In the genomic region with DNA sequence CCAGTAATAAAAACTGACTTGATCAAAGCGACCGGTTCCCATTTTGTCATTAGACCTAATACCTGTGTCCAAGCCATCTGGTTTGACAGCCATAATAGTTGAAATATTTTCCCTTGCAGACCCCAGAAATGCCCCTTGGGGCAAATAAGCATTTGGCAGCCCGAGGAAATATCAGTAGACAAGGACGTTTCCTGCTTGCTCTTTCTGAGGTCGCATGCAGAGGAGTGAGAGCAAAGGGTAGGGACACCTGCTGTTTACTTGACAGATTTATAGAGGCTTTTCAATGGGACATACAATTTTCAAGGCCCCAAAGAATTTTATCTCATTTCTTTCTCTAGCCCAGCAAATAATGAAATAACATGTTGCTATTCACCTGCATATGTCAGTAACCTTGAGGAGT, we compare ENCODE assay signal across 17 mouse cellular contexts.
DNase-seq lines count a peak whose midpoint lies in the region; TF ChIP-seq lines count a peak whose summit lies in the region.
"Had no signal": no experiment of that assay in that cellular context is flagged by ENCODE, and none has a peak within 500 bp of the region (broad histone marks: within the 10 kb centered on the region; RNA-seq: fewer than 3 reads in every experiment).

No protein-coding gene starts in this region.

- no peak overlapping the region for H3K9ac ChIP-seq in heart, adult 2 months (ENCODE audit: low read depth, low read length)
- H3K9ac ChIP-seq: embryonic facial prominence, embryonic 13.5 days; forebrain, embryonic 13.5 days; forebrain, postnatal 0 days; heart, embryonic 12.5 days had no signal

- no peak for DNase-seq in heart, adult 2 months
- DNase-seq in heart, adult 8-10 months (ENCODE audit: low spot score) = no peak
- DNase-seq in embryo, embryonic 11 days = peak; percentile 44
- DNase-seq in forelimb bud, embryonic 11.5 days (ENCODE audit: low read depth, low spot score) = peak; percentile 30
- DNase-seq in adrenal gland, adult 2 months = no peak
- DNase-seq in ovary, postnatal 14 days (ENCODE audit: low spot score) = no peak
- DNase-seq: adrenal gland, postnatal 25 days; cerebellum, adult 2 months; cerebellum, postnatal 10 days; forebrain, postnatal 0 days; heart, adult 18-20 months; kidney, adult 11 months had no signal

- H3K36me3 ChIP-seq in heart, adult 2 months (ENCODE audit: control insufficient read depth, insufficient read depth, low read length) = peaks cover 15% of the 10 kb centered on the region
- H3K36me3 ChIP-seq: embryonic facial prominence, embryonic 13.5 days; heart, embryonic 12.5 days had no signal

- H3K27ac ChIP-seq in heart, adult 2 months = peak overlapping the region; percentile 72; the same call in 1 of the 2 replicates
- H3K27ac ChIP-seq: embryonic facial prominence, embryonic 13.5 days; forebrain, embryonic 13.5 days had no signal

- intact Hi-C loops in heart, adult 2 months (cut with DNase I) = loop anchor here (2.0 to 10.0 kb wide), 4 partner anchors 59 to 476 kb away; a partner anchor contains a TSS

- no peak for TF ChIP-seq CTCF in heart, adult 2 months (IDR thresholded peaks at IDR 0.05)

- H3K4me3 ChIP-seq in heart, adult 2 months = no peak overlapping the region
- H3K4me3 ChIP-seq: embryonic facial prominence, embryonic 13.5 days; forebrain, embryonic 13.5 days; heart, embryonic 12.5 days had no signal

- no peaks in the 10 kb centered on the region for H3K79me2 ChIP-seq in heart, adult 2 months (replicated peaks; ENCODE audit: control insufficient read depth, insufficient read depth, low read length)

- peaks cover 9% of the 10 kb centered on the region for H3K4me1 ChIP-seq in heart, adult 2 months (ENCODE audit: control insufficient read depth, insufficient read depth, low read length)
- H3K4me1 ChIP-seq: embryonic facial prominence, embryonic 13.5 days; heart, embryonic 12.5 days had no signal

- WGBS in heart, adult 2 months = 70% methylated on average over 5 of the region's 5 CpGs

- TF ChIP-seq EP300 in heart, adult 2 months (IDR thresholded peaks at IDR 0.05; ENCODE audit: insufficient read depth, low read depth, low read length) = no peak

- no peak for TF ChIP-seq POLR2A in heart, adult 2 months (IDR thresholded peaks at IDR 0.05; ENCODE audit: insufficient read depth, low read depth, low read length)

- H3K27me3 ChIP-seq in heart, adult 2 months (ENCODE audit: control insufficient read depth, insufficient read depth, low read length) = no peaks in the 10 kb centered on the region
- H3K27me3 ChIP-seq: CH12.LX; embryonic facial prominence, embryonic 13.5 days; forebrain, embryonic 13.5 days; heart, embryonic 12.5 days; Patski had no signal

Comparison
In these comparisons a context has a peak if more than half of its experiments do, and no peak if none do; other contexts are left out.
1. DNase-seq: peak in embryo, embryonic 11 days (single experiment) and forelimb bud, embryonic 11.5 days (single experiment); none in heart, adult 2 months (0 of 2), heart, adult 8-10 months (single experiment), adrenal gland, adult 2 months (single experiment) and ovary, postnatal 14 days (single experiment).